Mouse (Mus musculus) CH12.LX (cell line): ENCODE measurements around the gene Copb1. TPM values are rescaled to one million over a fixed set of nuclear protein-coding genes. Genes with fewer than 3 reads are reported as not detected.

Source experiments
- DNase-seq: peaks from one replicate; pipeline ENCODE4 v3.0.0-alpha.2; 2013; ENCODE audit errors: extremely low read depth
- H3K27ac ChIP-seq: 2 replicates; pipeline ENCODE4 v1.5.1; 2012; ENCODE audit warnings: low read depth, mild to moderate bottlenecking, control low read depth, moderate library complexity; ENCODE audit not compliant: insufficient read depth
- H3K27me3 ChIP-seq: replicated peaks from 2 replicates; pipeline ENCODE3; 2012; ENCODE audit warnings: inconsistent platforms
- H3K36me3 ChIP-seq, 2 experiments: replicated peaks in 1 of 2; 2 replicates each; pipeline versions ENCODE3 to v1.6.1; 2012; ENCODE audit warnings: inconsistent platforms in 1 of 2, low read length in 1 of 2, mild to moderate bottlenecking in 1 of 2, mixed read lengths in 1 of 2, moderate library complexity in 1 of 2; ENCODE audit not compliant: control insufficient read depth in 1 of 2, insufficient read depth in 1 of 2
- H3K4me1 ChIP-seq, 2 experiments: 2 replicates each; pipeline ENCODE4 v1.6.1; 2012; ENCODE audit warnings: inconsistent platforms in 1 of 2, moderate library complexity in 1 of 2; ENCODE audit not compliant: insufficient read depth in 2 of 2, control insufficient read depth in 1 of 2
- H3K4me2 ChIP-seq: 2 replicates; pipeline ENCODE4 v1.6.1; 2012; ENCODE audit warnings: low read depth, mild to moderate bottlenecking, control low read depth; ENCODE audit not compliant: poor library complexity, insufficient read depth, severe bottlenecking
- H3K4me3 ChIP-seq, 3 experiments: fragments of 150-350 bp in 1 of 3; sonication (generic) in 1 of 3; replicated peaks in 1 of 3; 2 replicates each; pipeline versions ENCODE3 to v1.5.1; 2011 to 2012; ENCODE audit warnings: low read depth in 2 of 3, low read length in 2 of 3, mild to moderate bottlenecking in 2 of 3, moderate library complexity in 2 of 3, control low read depth in 1 of 3, improper control_type of control experiment in 1 of 3, inconsistent platforms in 1 of 3, mixed read lengths in 1 of 3; ENCODE audit not compliant: poor library complexity in 1 of 3
- H3K79me2 ChIP-seq: replicated peaks from 2 replicates; pipeline ENCODE4 v1.6.1; 2012; ENCODE audit warnings: mild to moderate bottlenecking, moderate library complexity; ENCODE audit not compliant: control insufficient read depth, poor library complexity, insufficient read depth, severe bottlenecking; ENCODE audit errors: extremely low read depth
- H3K9ac ChIP-seq: 2 replicates; pipeline ENCODE4 v1.6.1; 2012; ENCODE audit warnings: low read depth, mild to moderate bottlenecking, control low read depth, moderate library complexity; ENCODE audit not compliant: insufficient read depth
- H3K9me3 ChIP-seq: replicated peaks from 2 replicates; pipeline ENCODE3; 2012; ENCODE audit warnings: low read length, inconsistent platforms, mixed read lengths
- BHLHE40 ChIP-seq: IDR thresholded peaks from 2 replicates; pipeline ENCODE4 v1.6.1; 2011; ENCODE audit warnings: mild to moderate bottlenecking, low read depth, low read length, improper control_type of control experiment
- CHD1 ChIP-seq: IDR thresholded peaks from 2 replicates; pipeline ENCODE4 v1.6.1; 2012; ENCODE audit warnings: low read depth, low read length, improper control_type of control experiment, inconsistent platforms
- CHD2 ChIP-seq: IDR thresholded peaks from 2 replicates; pipeline ENCODE4 v1.6.1; 2011; ENCODE audit warnings: low read length, improper control_type of control experiment
- E2F4 ChIP-seq: IDR thresholded peaks from 2 replicates; pipeline ENCODE4 v1.6.1; 2011; ENCODE audit warnings: low read depth, low read length, improper control_type of control experiment; ENCODE audit not compliant: insufficient replicate concordance
- HCFC1 ChIP-seq: IDR thresholded peaks from 2 replicates; pipeline ENCODE4 v1.6.1; 2012; ENCODE audit warnings: low read depth, mild to moderate bottlenecking, inconsistent platforms, low read length, improper control_type of control experiment
- IRF4 ChIP-seq: IDR thresholded peaks from 2 replicates; pipeline ENCODE4 v1.6.1; 2014; ENCODE audit warnings: low read depth, mild to moderate bottlenecking, inconsistent platforms, low read length, improper control_type of control experiment
- JUN ChIP-seq: IDR thresholded peaks from 2 replicates; pipeline ENCODE4 v1.6.1; 2011; ENCODE audit warnings: low read depth, mild to moderate bottlenecking, low read length, improper control_type of control experiment, moderate library complexity; ENCODE audit not compliant: insufficient read depth
- JUND ChIP-seq: conservative IDR thresholded peaks from 2 replicates; pipeline ENCODE4 v1.6.1; 2011; ENCODE audit warnings: low read depth, low read length, improper control_type of control experiment
- MAFK ChIP-seq: IDR thresholded peaks from 2 replicates; pipeline ENCODE4 v1.6.1; 2011; ENCODE audit warnings: low read length, improper control_type of control experiment; ENCODE audit not compliant: insufficient replicate concordance
- MAZ ChIP-seq: IDR thresholded peaks from 2 replicates; pipeline ENCODE4 v1.6.1; 2012; ENCODE audit warnings: low read depth, mild to moderate bottlenecking, inconsistent platforms, low read length, improper control_type of control experiment, moderate library complexity
- MXI1 ChIP-seq: IDR thresholded peaks from 2 replicates; pipeline ENCODE4 v1.6.1; 2011; ENCODE audit warnings: mild to moderate bottlenecking, low read depth, low read length, improper control_type of control experiment
- MYC ChIP-seq: IDR thresholded peaks from 2 replicates; pipeline ENCODE4 v1.6.1; 2011; ENCODE audit warnings: low read depth, mild to moderate bottlenecking, improper control_type of control experiment, low read length
- PAX5 ChIP-seq: IDR thresholded peaks from 2 replicates; pipeline ENCODE4 v1.6.1; 2012; ENCODE audit warnings: low read length, inconsistent platforms, mixed read lengths
- POLR2A ChIP-seq: IDR thresholded peaks from 2 replicates; pipeline ENCODE4 v1.6.1; 2011; ENCODE audit warnings: low read depth, mild to moderate bottlenecking, improper control_type of control experiment, low read length
- POLR2AphosphoS2 ChIP-seq: IDR thresholded peaks from 2 replicates; pipeline ENCODE4 v1.6.1; 2011; ENCODE audit warnings: low read depth, low read length, improper control_type of control experiment
- RCOR1 ChIP-seq: conservative IDR thresholded peaks from 2 replicates; pipeline ENCODE4 v1.6.1; 2012; ENCODE audit warnings: low read depth, mild to moderate bottlenecking, inconsistent platforms, low read length, improper control_type of control experiment
- SIN3A ChIP-seq: IDR thresholded peaks from 2 replicates; pipeline ENCODE4 v1.6.1; 2012; ENCODE audit warnings: low read length, improper control_type of control experiment, inconsistent platforms
- SMC3 ChIP-seq: IDR thresholded peaks from 2 replicates; pipeline ENCODE4 v1.6.1; 2011; ENCODE audit warnings: low read depth, low read length, improper control_type of control experiment
- TBP ChIP-seq: conservative IDR thresholded peaks from 2 replicates; pipeline ENCODE4 v1.6.1; 2011; ENCODE audit warnings: low read depth, low read length, improper control_type of control experiment
- ZC3H11A ChIP-seq: IDR thresholded peaks from 2 replicates; pipeline ENCODE4 v1.6.1; 2012; ENCODE audit warnings: low read depth, mild to moderate bottlenecking, inconsistent platforms, low read length, improper control_type of control experiment
- ZKSCAN1 ChIP-seq: IDR thresholded peaks from 2 replicates; pipeline ENCODE4 v1.6.1; 2012; ENCODE audit warnings: low read depth, inconsistent platforms, low read length, improper control_type of control experiment, borderline replicate concordance
- dilution Hi-C: fragments of 300-500 bp; cut with MboI; formaldehyde crosslinking; loops from 2 replicates; pipeline ENCODE4 v1.14.3; 2020; ENCODE audit warnings: low sequenced_read_pairs; ENCODE audit not compliant: extremely low pct_unique_long_range_greater_than_20kb, extremely low pct_ligation_motif_present
- in situ Hi-C: fragments of 300-500 bp; cut with MboI; formaldehyde crosslinking; loops from 3 replicates; pipeline ENCODE4 v1.14.3; 2019; ENCODE audit warnings: low sequenced_read_pairs, low pct_ligation_motif_present, low pct_unique_long_range_greater_than_20kb, mixed read lengths
- polyA plus RNA-seq: library from polyadenylated mRNA; unstranded; fragments of >175 nt; gene quantifications from 2 replicates; pipeline ENCODE4 v1.2.1, GENCODE M21; 2012; ENCODE audit warnings: low read depth; ENCODE audit not compliant: insufficient read length
- total RNA-seq, 2 experiments: library from RNA; depleted of rRNA; stranded (reverse); fragments of 300-350 nt in 1 of 2; fragments of >200 nt in 1 of 2; gene quantifications; 2 replicates each; pipeline ENCODE4 v1.2.3; 2012 to 2014

Copb1 gene
- total and polyA plus RNA-seq, 3 experiments = 71.0 to 154 (median 114) TPM

DNA sequence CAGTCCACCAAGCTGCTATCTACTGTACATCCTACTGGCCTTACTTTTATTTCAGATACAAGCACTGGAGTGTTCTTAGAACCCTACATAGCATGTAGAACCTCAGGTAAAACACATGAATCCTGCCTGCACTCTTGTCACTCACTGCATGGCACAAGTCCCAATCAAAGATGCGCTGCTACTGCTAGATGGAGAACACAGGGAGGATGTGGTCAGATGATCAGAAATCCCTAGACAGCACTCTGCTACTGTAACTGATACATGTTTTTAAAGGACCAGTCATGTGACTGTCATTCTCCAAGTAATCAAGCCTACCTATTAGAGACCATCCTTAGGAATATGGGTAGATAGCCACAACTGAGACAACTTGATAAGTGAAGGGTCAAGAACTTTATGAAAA is 44.7 kb downstream of the Copb1 start:
- H3K4me1 ChIP-seq = no peaks in the 10 kb centered on the region
- peaks cover 18 to 33% of the 10 kb centered on the region in 2 experiments for H3K36me3 ChIP-seq
- H3K27ac ChIP-seq = no peak overlapping the region
- H3K4me3 ChIP-seq = no peak overlapping the region
- no peaks in the 10 kb centered on the region for H3K79me2 ChIP-seq
- TF ChIP-seq MYC (no peak), ZKSCAN1 (no peak), POLR2A (no peak), JUND (no peak), BHLHE40 (no peak), ZC3H11A (no peak), JUN (no peak), POLR2AphosphoS2 (no peak), TBP (no peak), SIN3A (no peak), PAX5 (no peak)
- no peak overlapping the region for H3K9ac ChIP-seq
- dilution Hi-C loops (no loop called here), in situ Hi-C loops (loop anchor here (5.0 kb wide), 1 partner anchor 143 kb away; no protein-coding TSS in a partner anchor)
- no peaks in the 10 kb centered on the region for H3K27me3 ChIP-seq
- H3K4me2 ChIP-seq = no peak overlapping the region
- no peaks in the 10 kb centered on the region for H3K9me3 ChIP-seq
- no peak for DNase-seq

DNA sequence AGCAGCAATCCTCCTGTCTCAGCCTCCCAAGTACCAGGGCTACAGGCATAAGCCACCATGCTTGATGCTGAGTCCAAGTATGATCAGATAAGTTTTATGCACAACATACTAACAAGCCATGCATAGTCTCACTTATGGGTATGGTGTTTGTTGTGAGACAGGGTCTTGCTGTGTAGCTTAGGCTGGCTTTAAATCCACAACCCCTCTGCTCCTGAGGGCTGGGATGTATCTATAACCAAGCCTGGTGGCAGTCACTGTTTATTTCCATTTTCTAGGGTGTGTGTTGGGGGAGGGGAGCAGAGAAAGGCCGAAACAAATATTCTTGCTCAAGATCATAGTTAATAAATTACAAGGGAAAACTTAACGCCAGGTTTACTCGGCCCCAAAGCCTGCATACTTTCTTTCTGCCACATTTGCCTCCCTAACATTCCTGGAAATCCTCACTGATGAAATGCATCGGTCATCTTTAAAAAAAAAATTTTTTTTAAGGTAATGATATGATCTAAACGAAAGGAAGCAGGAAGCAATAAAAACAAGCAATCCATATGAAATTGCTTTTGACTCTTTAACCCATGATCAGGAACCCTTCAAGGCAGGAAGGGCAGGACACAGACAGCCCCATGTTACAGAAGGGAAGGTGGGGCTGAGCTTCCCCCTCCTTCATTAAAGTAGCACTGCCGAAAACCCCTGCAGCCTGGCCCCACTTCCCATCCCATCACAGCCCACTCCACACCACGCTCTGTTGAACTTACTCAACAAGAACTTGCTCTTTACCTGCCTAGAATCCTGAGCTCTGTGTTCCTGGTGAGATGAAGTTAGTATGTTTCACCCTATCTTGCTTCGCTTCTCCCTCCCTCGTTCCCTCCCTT is 50.8 kb downstream of the Copb1 start:
- Histone ChIP-seq H3K36me3 (peaks cover 0 to under 1% of the 10 kb centered on the region in 2 experiments), H3K27me3 (no peaks in the 10 kb centered on the region), H3K4me3 (no peak overlapping the region), H3K9ac (no peak overlapping the region), H3K4me2 (no peak overlapping the region), H3K9me3 (no peaks in the 10 kb centered on the region), H3K27ac (no peak overlapping the region), H3K79me2 (no peaks in the 10 kb centered on the region), H3K4me1 (peaks cover 0 to 4% of the 10 kb centered on the region in 2 experiments; a peak in 1 of 4 replicates)
- dilution Hi-C loops (no loop called here), in situ Hi-C loops (no loop called here)
- no peak for TF ChIP-seq MAZ
- TF ChIP-seq CHD2 = no peak
- no peak for TF ChIP-seq MXI1
- no peak for TF ChIP-seq HCFC1
- no peak for TF ChIP-seq SMC3
- no peak for TF ChIP-seq BHLHE40
- no peak for TF ChIP-seq IRF4
- TF ChIP-seq JUN = no peak
- TF ChIP-seq CHD1 = no peak
- TF ChIP-seq PAX5 = no peak
- TF ChIP-seq E2F4 = no peak
- TF ChIP-seq MAFK = no peak
- TF ChIP-seq RCOR1 = no peak
- no peak for TF ChIP-seq POLR2AphosphoS2
- DNase-seq = no peak
